Mouse (Mus musculus) ES-E14 (cell line): ENCODE results near the gene Smim11.
A peak's percentile ranks its signal among the peaks of the same experiment; 100 is the strongest.

Experiments
- CHD2 ChIP-seq: IDR thresholded peaks from 2 replicates; pipeline ENCODE4 v1.6.1; 2014; ENCODE audit warnings: mild to moderate bottlenecking, low read depth, low read length, inconsistent platforms
- HCFC1 ChIP-seq: IDR thresholded peaks from 2 replicates; pipeline ENCODE4 v1.6.1; 2012; ENCODE audit warnings: low read length, inconsistent platforms, borderline replicate concordance; ENCODE audit not compliant: insufficient read depth
- MAFK ChIP-seq: IDR thresholded peaks from 2 replicates; pipeline ENCODE4 v1.6.1; 2014; ENCODE audit warnings: mild to moderate bottlenecking, low read depth, low read length, inconsistent platforms; ENCODE audit not compliant: insufficient read depth
- ZC3H11A ChIP-seq: IDR thresholded peaks from 2 replicates; pipeline ENCODE4 v1.6.1; 2012; ENCODE audit warnings: low read depth, mild to moderate bottlenecking, inconsistent platforms, low read length, borderline replicate concordance
- ZNF384 ChIP-seq: IDR thresholded peaks from 2 replicates; pipeline ENCODE4 v1.6.1; 2012; ENCODE audit warnings: low read depth, low read length, inconsistent platforms

GRCm38 (mm10) chr16:92300649-92301411 lies at the start of gene Smim11:
- TF ChIP-seq HCFC1 (peak; percentile 99), ZC3H11A (peak; percentile 42; the same call in 1 of the 2 replicates), MAFK (no peak), ZNF384 (no peak), CHD2 (no peak)
